Mouse (Mus musculus) embryonic fibroblast, embryonic 13.5 days (primary cell): ENCODE data around the gene Gpr180.

ENCODE experiments used
- CTCF ChIP-seq: IDR thresholded peaks from 2 replicates; pipeline ENCODE4 v1.5.1; 2011; ENCODE audit warnings: mild to moderate bottlenecking, control low read depth, low read length, moderate library complexity, borderline replicate concordance; ENCODE audit not compliant: insufficient read depth
- POLR2A ChIP-seq: IDR thresholded peaks from 2 replicates; pipeline ENCODE4 v1.6.1; 2011; ENCODE audit warnings: low read depth, mild to moderate bottlenecking, control low read depth, low read length, moderate library complexity

GRCm38 (mm10) chr14:118179701-118180100 lies 42.7 kb downstream of the Gpr180 start:
- TF ChIP-seq CTCF, result no peak
- TF ChIP-seq POLR2A, result no peak
